Mouse (Mus musculus): ENCODE measurements around the gene Mepe. TPM values are rescaled to one million over a fixed set of nuclear protein-coding genes. Genes with fewer than 3 reads are reported as not detected.

The Mepe gene
- polyA plus RNA-seq, 1 experiment from 2014 or later = not detected

DNA sequence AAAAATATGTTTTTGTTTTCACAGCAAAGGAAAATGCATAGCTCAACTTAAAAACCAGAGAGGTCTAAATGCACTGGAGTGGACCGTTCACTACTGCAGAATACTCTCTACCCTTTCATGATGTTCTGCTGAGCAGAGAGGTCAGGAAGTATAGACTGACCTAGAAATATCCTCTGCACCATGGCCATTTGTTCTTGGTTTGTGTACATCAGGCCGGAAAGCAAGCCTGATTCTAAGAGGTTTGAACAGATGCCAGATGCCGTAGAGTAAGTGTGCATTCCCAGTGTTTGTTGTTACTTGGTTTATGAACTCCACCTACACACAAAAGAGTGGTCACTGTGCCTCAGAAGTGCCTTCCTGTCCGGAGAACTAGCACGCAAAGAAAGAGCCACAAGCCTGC lies 61.8 kb downstream of the Mepe start:
- Histone ChIP-seq H3K27ac (ENCODE audit: low read length) (no peak overlapping the region), H3K4me2 (ENCODE audit: low read depth, low read length) (no peak overlapping the region), H3K4me3 (replicated peaks; ENCODE audit: low read length) (no peak overlapping the region), H3K9me3 (replicated peaks; ENCODE audit: control insufficient read depth, low read length) (no peaks in the 10 kb centered on the region), H3K9ac (ENCODE audit: low read length) (no peak overlapping the region), H3K36me3 (ENCODE audit: control insufficient read depth, insufficient read depth, low read length) (no peaks in the 10 kb centered on the region), H3K27me3 (ENCODE audit: control insufficient read depth, insufficient read depth, low read length) (no peaks in the 10 kb centered on the region), H3K4me1 (ENCODE audit: control insufficient read depth, insufficient read depth, low read length) (0 out of 2 replicates have a peak, but pooled peaks cover 4% of the 10 kb centered on the region)
- no peak for ATAC-seq (ENCODE audit: insufficient read depth, low FRiP score)
- 46% methylated on average over 5 of the region's 5 CpGs for WGBS

Small RNAs within 50 kb of the gene (microRNA-seq; reads per million reads assigned to microRNA genes)
- gene Gm23616 = not detected

Other genes starting within 250 kb of the Mepe start
- gene Gm17660, start 247.7 kb upstream of the Mepe start, polyA plus RNA-seq (2015; fragmentation: Nextera tagmentation; extraction: Ambion mirVana) = 0.57 TPM in 1 of 2 replicates, not detected in the other
- gene Sparcl1, start 211.6 kb upstream of the Mepe start, polyA plus RNA-seq (2015; fragmentation: Nextera tagmentation; extraction: Ambion mirVana) = 380 and 388 TPM in 2 replicates
- not detected in 2 replicates for gene Dspp, start 154.6 kb upstream of the Mepe start, polyA plus RNA-seq (2015; fragmentation: Nextera tagmentation; extraction: Ambion mirVana)
- 0.79 and 1.1 TPM in 2 replicates for gene Dmp1, start 122.7 kb upstream of the Mepe start, polyA plus RNA-seq (2015; fragmentation: Nextera tagmentation; extraction: Ambion mirVana)
- 0.28 and 0.81 TPM in 2 replicates for gene Ibsp, start 26.2 kb upstream of the Mepe start, polyA plus RNA-seq (2015; fragmentation: Nextera tagmentation; extraction: Ambion mirVana)
- 126 and 136 TPM in 2 replicates for gene Spp1, start 109.8 kb downstream of the Mepe start, polyA plus RNA-seq (2015; fragmentation: Nextera tagmentation; extraction: Ambion mirVana)
- 11.6 and 11.7 TPM in 2 replicates for gene Pkd2, start 134.1 kb downstream of the Mepe start, polyA plus RNA-seq (2015; fragmentation: Nextera tagmentation; extraction: Ambion mirVana)
- gene BC005561, start 183.0 kb downstream of the Mepe start, polyA plus RNA-seq (2015; fragmentation: Nextera tagmentation; extraction: Ambion mirVana) = 8.5 and 10.7 TPM in 2 replicates